In genomic region chr5:46790536-46790935, GRCm38 (mm10) we compare ENCODE assay signal across 11 mouse cellular contexts.
DNase-seq lines count a peak whose midpoint lies in the region; ATAC-seq lines count a peak whose summit lies in the region.
"Had no signal": no experiment of that assay in that cellular context is flagged by ENCODE, and none has a peak within 500 bp of the region (broad histone marks: within the 10 kb centered on the region; RNA-seq: fewer than 3 reads in every experiment).

No protein-coding gene starts in this region.

- peak overlapping the region; percentile 61; the same call in 1 of the 2 replicates for H3K27ac ChIP-seq in heart, embryonic 15.5 days
- H3K27ac ChIP-seq in heart, embryonic 12.5 days (ENCODE audit: poor library complexity, severe bottlenecking), result no peak overlapping the region

- H3K9me3 ChIP-seq in heart, embryonic 15.5 days (replicated peaks), result no peaks in the 10 kb centered on the region
- H3K9me3 ChIP-seq in heart, embryonic 12.5 days (replicated peaks), result no peaks in the 10 kb centered on the region
- H3K9me3 ChIP-seq: limb, embryonic 15.5 days had no signal

- peak; percentile 12 for DNase-seq in urinary bladder, postnatal 14 days (ENCODE audit: low spot score)
- no peak for DNase-seq in urinary bladder, postnatal 25 days (ENCODE audit: low spot score)
- DNase-seq in kidney, postnatal 14 days, result peak; percentile 49
- DNase-seq in testis, postnatal 14 days (ENCODE audit: low spot score), result peak; percentile 50
- DNase-seq in thymus, postnatal 0 days (ENCODE audit: low spot score), result no peak
- DNase-seq in gastrocnemius, postnatal 10 days, result no peak
- DNase-seq: cerebellum, adult 9-11 months had no signal

- no peak overlapping the region for H3K9ac ChIP-seq in heart, embryonic 15.5 days
- no peak overlapping the region for H3K9ac ChIP-seq in heart, embryonic 12.5 days
- H3K9ac ChIP-seq: limb, embryonic 15.5 days had no signal

- no peak overlapping the region for H3K4me3 ChIP-seq in heart, embryonic 15.5 days
- no peak overlapping the region for H3K4me3 ChIP-seq in heart, embryonic 12.5 days
- H3K4me3 ChIP-seq: limb, embryonic 15.5 days had no signal

- no peaks in the 10 kb centered on the region for H3K27me3 ChIP-seq in heart, embryonic 15.5 days
- H3K27me3 ChIP-seq in heart, embryonic 12.5 days (replicated peaks), result no peaks in the 10 kb centered on the region
- H3K27me3 ChIP-seq: limb, embryonic 15.5 days had no signal

- H3K4me1 ChIP-seq in heart, embryonic 15.5 days (replicated peaks), result peaks cover 13% of the 10 kb centered on the region
- H3K4me1 ChIP-seq in heart, embryonic 12.5 days (replicated peaks), result peaks cover 9% of the 10 kb centered on the region; the same call in 1 of the 2 replicates

- no peak overlapping the region for H3K4me2 ChIP-seq in heart, embryonic 15.5 days
- no peak overlapping the region for H3K4me2 ChIP-seq in heart, embryonic 12.5 days
- H3K4me2 ChIP-seq: limb, embryonic 15.5 days had no signal

- 36% methylated on average over 3 of the region's 3 CpGs for WGBS in heart, embryonic 15.5 days
- 44% methylated on average over 3 of the region's 3 CpGs for WGBS in heart, embryonic 12.5 days

- no peak for ATAC-seq in heart, embryonic 15.5 days (replicated peaks; ENCODE audit: insufficient number of reproducible peaks, insufficient read depth, low FRiP score, low read depth)
- no peak for ATAC-seq in heart, embryonic 12.5 days (ENCODE audit: insufficient number of reproducible peaks, low FRiP score)
- ATAC-seq: hindbrain, embryonic 16.5 days had no signal

- H3K36me3 ChIP-seq in heart, embryonic 15.5 days, result no peaks in the 10 kb centered on the region
- H3K36me3 ChIP-seq in heart, embryonic 12.5 days, result no peaks in the 10 kb centered on the region
- H3K36me3 ChIP-seq: limb, embryonic 15.5 days had no signal

Comparison
In these comparisons a context has a peak if more than half of its experiments do, and no peak if none do; other contexts are left out.
1. DNase-seq: peak in urinary bladder, postnatal 14 days (single experiment), kidney, postnatal 14 days (single experiment) and testis, postnatal 14 days (single experiment); none in urinary bladder, postnatal 25 days (single experiment), thymus, postnatal 0 days (single experiment) and gastrocnemius, postnatal 10 days (single experiment).